Mouse (Mus musculus) embryonic facial prominence, embryonic 14.5 days (tissue): Measurements from ENCODE around the gene Taf3. TPM values are rescaled to one million over a fixed set of nuclear protein-coding genes. Genes with fewer than 3 reads are reported as not detected.
A peak's percentile ranks its signal among the peaks of the same experiment; 100 is the strongest.

Source experiments
- ATAC-seq: fragments of 200-750 bp; cut with Nextera tagmentation; 2 replicates; pipeline ENCODE4 v1.8.0; 2017; ENCODE audit warnings: low read depth, moderate number of reproducible peaks, moderate TSS enrichment
- DNase-seq: peaks from one replicate; pipeline ENCODE4 v3.0.0-alpha.2; 2015; ENCODE audit warnings: low spot score
- H3K27ac ChIP-seq: fragments of 300-500 bp; sonication (generic); replicated peaks from 2 replicates; pipeline ENCODE4 v1.5.1; 2014; ENCODE audit warnings: low read depth, mild to moderate bottlenecking, low read length, moderate library complexity
- H3K27me3 ChIP-seq: fragments of 300-500 bp; sonication (generic); replicated peaks from 2 replicates; pipeline ENCODE4 v1.6.1; 2014; ENCODE audit warnings: low read length; ENCODE audit not compliant: control insufficient read depth, insufficient read depth
- H3K36me3 ChIP-seq: fragments of 300-500 bp; sonication (generic); 2 replicates; pipeline ENCODE4 v1.6.1; 2014; ENCODE audit warnings: low read length, mixed read lengths; ENCODE audit not compliant: control insufficient read depth, insufficient read depth
- H3K4me1 ChIP-seq: fragments of 300-500 bp; sonication (generic); 2 replicates; pipeline ENCODE4 v1.6.1; 2014; ENCODE audit warnings: antibody characterized with exemption, low read length; ENCODE audit not compliant: control insufficient read depth, insufficient read depth
- H3K4me2 ChIP-seq: fragments of 300-500 bp; sonication (generic); 2 replicates; pipeline ENCODE4 v1.6.1; 2014; ENCODE audit warnings: low read depth, mild to moderate bottlenecking, low read length, moderate library complexity, mixed read lengths
- H3K4me3 ChIP-seq: fragments of 300-500 bp; sonication (generic); 2 replicates; pipeline ENCODE4 v1.5.1; 2014; ENCODE audit warnings: low read depth, mild to moderate bottlenecking, low read length
- H3K9ac ChIP-seq: fragments of 300-500 bp; sonication (generic); 2 replicates; pipeline ENCODE4 v1.6.1; 2014; ENCODE audit warnings: low read depth, mild to moderate bottlenecking, low read length, moderate library complexity, mixed read lengths
- H3K9me3 ChIP-seq: fragments of 300-500 bp; sonication (generic); 2 replicates; pipeline ENCODE4 v1.6.1; 2016; ENCODE audit warnings: low read length; ENCODE audit not compliant: control insufficient read depth
- WGBS: fragments of 180-500 bp; shearing (Covaris S2); extraction: QIAGEN DNeasy Blood & Tissue Kit; methylation state at CpG from one replicate; pipeline ENCODE4 v1.1.7; 2014; 5-methylcytosine and 5-hydroxymethylcytosine counted together
- polyA plus RNA-seq: library from polyadenylated mRNA; unstranded; fragments of >200 nt; fragmentation: Nextera tagmentation; extraction: Ambion mirVana; gene quantifications from 2 replicates; pipeline ENCODE4 v1.2.1, GENCODE M21; 2014

The Taf3 gene
- polyA plus RNA-seq, 1 experiment from 2014 or later = 10.9 TPM

- WGBS = 4% methylated on average over 31 of the region's 31 CpGs
- no peaks in the 10 kb centered on the region for H3K36me3 ChIP-seq
- H3K27ac ChIP-seq = peak overlapping the region; percentile 65
- peak overlapping the region; percentile 67 for H3K9ac ChIP-seq
- H3K4me2 ChIP-seq = peak overlapping the region; percentile 77
- DNase-seq (no peak), ATAC-seq (no peak)
- peaks cover 16% of the 10 kb centered on the region; the same call in 1 of the 2 replicates for H3K4me1 ChIP-seq
- peaks cover 82% of the 10 kb centered on the region for H3K27me3 ChIP-seq
- peak overlapping the region; percentile 48 for H3K4me3 ChIP-seq
- H3K9me3 ChIP-seq = no peaks in the 10 kb centered on the region
Observed at GRCm38 (mm10) chr2:9876621-9877325, 171.6 kb downstream of the Taf3 start.

- ATAC-seq = no peak
- H3K4me3 ChIP-seq = peak overlapping the region; percentile 48
- no peak overlapping the region for H3K27ac ChIP-seq
- peak overlapping the region; percentile 67; the same call in 1 of the 2 replicates for H3K9ac ChIP-seq
- DNase-seq = no peak
- WGBS = 24% methylated on average over 12 of the region's 12 CpGs
- peak overlapping the region; percentile 77 for H3K4me2 ChIP-seq
- H3K36me3 ChIP-seq = no peaks in the 10 kb centered on the region
- H3K4me1 ChIP-seq = 0 out of 2 replicates have a peak, but pooled peaks cover 10% of the 10 kb centered on the region
- peaks cover 75% of the 10 kb centered on the region for H3K27me3 ChIP-seq
- no peaks in the 10 kb centered on the region for H3K9me3 ChIP-seq
Observed at GRCm38 (mm10) chr2:9875676-9876357, 172.6 kb downstream of the Taf3 start.

- peaks cover 69% of the 10 kb centered on the region for H3K27me3 ChIP-seq
- H3K4me3 ChIP-seq = peak overlapping the region; percentile 48
Observed at GRCm38 (mm10) chr2:9875220-9875619, 173.2 kb downstream of the Taf3 start.

GRCm38 (mm10) chr2:9874467-9875219 is 173.8 kb downstream of the Taf3 start:
- H3K36me3 ChIP-seq = no peaks in the 10 kb centered on the region
- H3K4me2 ChIP-seq = peak overlapping the region; percentile 77
- no peaks in the 10 kb centered on the region for H3K9me3 ChIP-seq
- no peak for DNase-seq
- H3K4me1 ChIP-seq = 0 out of 2 replicates have a peak, but pooled peaks cover 7% of the 10 kb centered on the region
- ATAC-seq = no peak
- no peak overlapping the region for H3K27ac ChIP-seq
- H3K9ac ChIP-seq = peak overlapping the region; percentile 45
- peak overlapping the region; percentile 48 for H3K4me3 ChIP-seq
- H3K27me3 ChIP-seq = peaks cover 64% of the 10 kb centered on the region
- WGBS = 14% methylated on average over 38 of the region's 39 CpGs

More at GRCm38 (mm10) chr2:9875220-9875619, 173.2 kb downstream of the Taf3 start:
- no peak for DNase-seq
- ATAC-seq = no peak
- peak overlapping the region; percentile 77 for H3K4me2 ChIP-seq
- 0 out of 2 replicates have a peak, but pooled peaks cover 7% of the 10 kb centered on the region for H3K4me1 ChIP-seq
- H3K9ac ChIP-seq = peak overlapping the region; percentile 45; the same call in 1 of the 2 replicates
- no peaks in the 10 kb centered on the region for H3K9me3 ChIP-seq
- WGBS = 13% methylated on average over 4 of the region's 4 CpGs
- no peaks in the 10 kb centered on the region for H3K36me3 ChIP-seq
- H3K27ac ChIP-seq = no peak overlapping the region

GRCm38 (mm10) chr2:9873757-9874156 is 174.6 kb downstream of the Taf3 start:
- peak overlapping the region; percentile 48 for H3K4me3 ChIP-seq
- no peak overlapping the region for H3K27ac ChIP-seq
- H3K36me3 ChIP-seq = no peaks in the 10 kb centered on the region
- no peaks in the 10 kb centered on the region for H3K9me3 ChIP-seq
- peak overlapping the region; percentile 45 for H3K9ac ChIP-seq
- ATAC-seq (no peak), DNase-seq (no peak)
- WGBS = 34% methylated on average over 2 of the region's 2 CpGs
- peaks cover 56% of the 10 kb centered on the region for H3K27me3 ChIP-seq
- peak overlapping the region; percentile 77 for H3K4me2 ChIP-seq
- 0 out of 2 replicates have a peak, but pooled peaks cover 7% of the 10 kb centered on the region for H3K4me1 ChIP-seq

- H3K27ac ChIP-seq = no peak overlapping the region
- ATAC-seq (no peak), DNase-seq (no peak)
- no peaks in the 10 kb centered on the region; the same call in 1 of the 2 replicates for H3K36me3 ChIP-seq
- H3K9ac ChIP-seq = peak overlapping the region; percentile 45; the same call in 1 of the 2 replicates
- 0 out of 2 replicates have a peak, but pooled peaks cover 7% of the 10 kb centered on the region for H3K4me1 ChIP-seq
- WGBS = 10% methylated on average over 12 of the region's 12 CpGs
- peaks cover 54% of the 10 kb centered on the region for H3K27me3 ChIP-seq
- H3K9me3 ChIP-seq = no peaks in the 10 kb centered on the region
- H3K4me3 ChIP-seq = peak overlapping the region; percentile 48
- H3K4me2 ChIP-seq = peak overlapping the region; percentile 44
Observed at GRCm38 (mm10) chr2:9872682-9873081, 175.7 kb downstream of the Taf3 start.

GRCm38 (mm10) chr2:9871798-9872197 is 176.6 kb downstream of the Taf3 start:
- H3K4me2 ChIP-seq = peak overlapping the region; percentile 44; the same call in 1 of the 2 replicates
- H3K9ac ChIP-seq = 0 out of 2 replicates have a peak overlapping the region, but pooled peaks have one; percentile 45
- H3K27ac ChIP-seq = no peak overlapping the region
- H3K4me1 ChIP-seq = 0 out of 2 replicates have a peak, but pooled peaks cover under 1% of the 10 kb centered on the region
- 32% methylated on average over 6 of the region's 6 CpGs for WGBS
- peaks cover 46% of the 10 kb centered on the region for H3K27me3 ChIP-seq
- ATAC-seq (no peak), DNase-seq (no peak)
- H3K36me3 ChIP-seq = no peaks in the 10 kb centered on the region; the same call in 1 of the 2 replicates
- H3K4me3 ChIP-seq = 0 out of 2 replicates have a peak overlapping the region, but pooled peaks have one; percentile 48
- no peaks in the 10 kb centered on the region for H3K9me3 ChIP-seq
